Mouse (Mus musculus) midbrain, embryonic 16.5 days (tissue): ENCODE results near the gene Prr22. TPM values are rescaled to one million over a fixed set of nuclear protein-coding genes. Genes with fewer than 3 reads are reported as not detected.
A peak's percentile ranks its signal among the peaks of the same experiment; 100 is the strongest.

Experiments
- ATAC-seq: fragments of 200-750 bp; cut with Nextera tagmentation; 2 replicates; pipeline ENCODE4 v1.8.0; 2017; ENCODE audit warnings: moderate TSS enrichment
- H3K27ac ChIP-seq: fragments of 300-500 bp; sonication (generic); 2 replicates; pipeline ENCODE4 v1.5.1; 2014; ENCODE audit warnings: mild to moderate bottlenecking, low read length, mixed read lengths
- H3K27me3 ChIP-seq: fragments of 300-500 bp; sonication (generic); 2 replicates; pipeline ENCODE4 v1.6.1; 2014; ENCODE audit warnings: low read depth, low read length, mixed read lengths; ENCODE audit not compliant: control insufficient read depth, insufficient read depth
- H3K36me3 ChIP-seq: fragments of 300-500 bp; sonication (generic); 2 replicates; pipeline ENCODE4 v1.6.1; 2014; ENCODE audit warnings: mild to moderate bottlenecking, low read length, moderate library complexity, mixed read lengths; ENCODE audit not compliant: control insufficient read depth, insufficient read depth
- H3K4me1 ChIP-seq: fragments of 300-500 bp; sonication (generic); 2 replicates; pipeline ENCODE4 v1.6.1; 2014; ENCODE audit warnings: mild to moderate bottlenecking, low read length, mixed read lengths; ENCODE audit not compliant: control insufficient read depth, insufficient read depth
- H3K4me2 ChIP-seq: fragments of 300-500 bp; sonication (generic); 2 replicates; pipeline ENCODE4 v1.6.1; 2014; ENCODE audit warnings: mild to moderate bottlenecking, low read length, mixed read lengths
- H3K4me3 ChIP-seq: fragments of 300-500 bp; sonication (generic); 2 replicates; pipeline ENCODE4 v1.5.1; 2014; ENCODE audit warnings: low read depth, mild to moderate bottlenecking, low read length, moderate library complexity, mixed read lengths
- H3K9ac ChIP-seq: fragments of 300-500 bp; sonication (generic); 2 replicates; pipeline ENCODE4 v1.6.1; 2014; ENCODE audit warnings: low read depth, low read length, mixed read lengths
- H3K9me3 ChIP-seq: fragments of 300-500 bp; sonication (generic); replicated peaks from 2 replicates; pipeline ENCODE4 v1.6.1; 2014; ENCODE audit warnings: mild to moderate bottlenecking, low read length, mixed read lengths; ENCODE audit not compliant: control insufficient read depth, poor library complexity, severe bottlenecking
- WGBS: fragments of 180-500 bp; shearing (Covaris S2); extraction: QIAGEN DNeasy Blood & Tissue Kit; methylation state at CpG from one replicate; pipeline ENCODE4 v1.1.7; 2014; 5-methylcytosine and 5-hydroxymethylcytosine counted together
- polyA plus RNA-seq: library from polyadenylated mRNA; unstranded; fragments of >200 nt; fragmentation: Nextera tagmentation; extraction: Ambion mirVana; gene quantifications from 2 replicates; pipeline ENCODE4 v1.2.1, GENCODE M21; 2015

Gene Prr22
- polyA plus RNA-seq, 1 experiment from 2014 or later, result 1.1 TPM

DNA sequence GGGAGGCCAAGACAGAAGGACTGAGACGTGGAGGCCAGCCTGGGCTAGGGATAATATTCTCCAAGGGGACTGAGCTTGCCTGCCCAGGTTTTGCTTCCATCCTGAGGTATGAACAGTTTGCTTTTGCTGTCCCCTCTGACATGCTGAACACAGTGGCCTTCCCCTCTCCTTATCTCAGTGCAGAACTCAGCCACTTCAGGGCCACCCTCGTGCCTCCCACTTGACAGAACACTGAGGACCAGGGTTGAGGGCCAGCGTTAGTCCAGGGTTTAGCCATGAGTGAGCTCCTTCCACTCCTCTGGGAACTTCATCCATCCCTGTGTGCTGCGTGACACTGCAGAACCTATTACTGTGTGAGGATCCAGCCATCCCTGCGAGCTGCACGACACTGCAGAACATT is 19.2 kb downstream of the Prr22 start:
- Histone ChIP-seq H3K27me3 (no peaks in the 10 kb centered on the region), H3K36me3 (no peaks in the 10 kb centered on the region), H3K4me3 (no peak overlapping the region), H3K9me3 (no peaks in the 10 kb centered on the region), H3K9ac (no peak overlapping the region), H3K4me2 (no peak overlapping the region), H3K4me1 (no peaks in the 10 kb centered on the region), H3K27ac (no peak overlapping the region)
- WGBS, result 89% methylated on average over 6 of the region's 6 CpGs
- no peak for ATAC-seq

DNA sequence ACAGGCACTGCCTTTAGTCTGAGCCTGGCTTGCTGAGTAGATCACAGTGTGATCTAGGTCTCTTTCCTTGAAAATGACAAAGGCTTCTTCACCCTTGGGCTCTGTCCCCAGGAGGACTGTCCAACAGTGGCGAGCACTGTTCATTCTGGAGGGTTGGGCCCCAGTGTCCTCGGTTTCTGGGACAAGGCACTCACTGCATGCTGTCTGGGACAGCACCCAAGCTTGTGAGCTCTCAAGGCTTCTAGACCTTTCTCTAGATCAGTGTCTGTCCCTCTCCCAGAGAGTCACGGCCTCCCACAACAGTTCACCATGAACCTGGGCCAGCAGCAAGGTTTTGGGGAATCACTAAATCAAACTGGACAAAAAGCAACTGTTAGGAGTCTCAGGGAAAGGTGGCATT is 22.5 kb downstream of the Prr22 start:
- no peak overlapping the region for H3K27ac ChIP-seq
- no peak overlapping the region for H3K4me3 ChIP-seq
- no peaks in the 10 kb centered on the region for H3K27me3 ChIP-seq
- H3K9me3 ChIP-seq, result no peaks in the 10 kb centered on the region
- H3K36me3 ChIP-seq, result no peaks in the 10 kb centered on the region
- WGBS, result 81% methylated on average over 3 of the region's 3 CpGs
- ATAC-seq, result no peak
- H3K9ac ChIP-seq, result no peak overlapping the region
- H3K4me2 ChIP-seq, result no peak overlapping the region
- H3K4me1 ChIP-seq, result no peaks in the 10 kb centered on the region

DNA sequence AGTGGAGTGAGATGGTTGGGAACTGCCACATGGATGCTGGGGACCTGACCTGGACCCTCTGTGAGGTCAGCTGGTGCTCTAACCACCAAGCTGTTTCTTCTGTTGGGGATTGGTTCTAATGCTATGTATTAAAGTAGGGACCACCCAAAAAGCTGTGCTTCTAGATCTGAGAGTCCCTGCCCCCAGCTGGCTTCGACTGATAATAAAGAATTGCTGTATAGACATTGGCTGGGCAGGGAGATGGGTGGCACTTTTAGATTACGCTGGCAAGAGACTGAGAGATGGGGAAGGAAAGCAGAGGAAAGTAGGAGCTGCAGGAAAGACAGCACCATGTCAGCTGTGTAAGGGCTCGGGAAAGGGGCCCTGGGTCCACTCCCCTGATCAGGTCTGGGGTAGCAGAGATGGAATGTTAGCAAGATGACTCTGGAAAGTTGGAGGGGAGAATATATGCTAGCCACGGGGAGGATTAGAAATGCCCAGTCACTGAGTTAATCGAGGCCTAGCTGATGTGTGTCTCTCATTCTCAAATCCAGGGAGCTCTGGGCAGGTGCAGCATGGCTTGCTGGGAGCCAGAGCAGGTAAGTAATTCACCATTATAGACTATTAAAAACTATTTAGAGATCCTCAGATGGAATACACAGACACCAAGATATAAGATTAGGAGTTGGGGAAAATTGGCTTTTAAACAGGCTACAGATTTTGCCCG is 23.7 kb downstream of the Prr22 start:
- 67% methylated on average over 6 of the region's 6 CpGs for WGBS
- no peak for ATAC-seq
- Histone ChIP-seq H3K27me3 (no peaks in the 10 kb centered on the region), H3K4me1 (no peaks in the 10 kb centered on the region), H3K27ac (no peak overlapping the region), H3K36me3 (no peaks in the 10 kb centered on the region), H3K4me3 (no peak overlapping the region), H3K9ac (no peak overlapping the region), H3K4me2 (no peak overlapping the region), H3K9me3 (no peaks in the 10 kb centered on the region)

DNA sequence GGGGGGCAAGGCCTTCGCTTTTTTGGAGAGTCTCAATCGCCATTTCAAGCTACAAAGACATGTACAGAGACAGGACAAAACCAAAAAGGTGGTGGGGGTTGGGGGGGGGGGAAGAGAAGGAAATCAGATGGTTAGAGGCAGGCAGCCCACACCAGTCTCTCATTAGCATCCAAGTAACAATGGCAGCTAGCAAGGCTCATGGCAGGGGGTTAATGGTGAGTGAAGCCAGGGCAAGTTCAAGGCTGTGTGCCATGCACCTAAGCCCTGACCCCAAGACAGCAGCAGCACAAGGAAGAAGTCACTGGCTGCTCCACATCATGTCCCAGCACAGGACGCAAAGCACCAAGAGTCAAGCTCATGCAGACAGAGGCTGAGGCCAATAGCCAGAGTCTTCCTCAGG is 29.2 kb downstream of the Prr22 start:
- Histone ChIP-seq H3K4me3 (no peak overlapping the region), H3K4me2 (no peak overlapping the region), H3K4me1 (no peaks in the 10 kb centered on the region), H3K9me3 (no peaks in the 10 kb centered on the region), H3K36me3 (no peaks in the 10 kb centered on the region), H3K27ac (no peak overlapping the region), H3K27me3 (no peaks in the 10 kb centered on the region), H3K9ac (no peak overlapping the region)
- no peak for ATAC-seq
- WGBS, result 74% methylated on average over 3 of the region's 3 CpGs

DNA sequence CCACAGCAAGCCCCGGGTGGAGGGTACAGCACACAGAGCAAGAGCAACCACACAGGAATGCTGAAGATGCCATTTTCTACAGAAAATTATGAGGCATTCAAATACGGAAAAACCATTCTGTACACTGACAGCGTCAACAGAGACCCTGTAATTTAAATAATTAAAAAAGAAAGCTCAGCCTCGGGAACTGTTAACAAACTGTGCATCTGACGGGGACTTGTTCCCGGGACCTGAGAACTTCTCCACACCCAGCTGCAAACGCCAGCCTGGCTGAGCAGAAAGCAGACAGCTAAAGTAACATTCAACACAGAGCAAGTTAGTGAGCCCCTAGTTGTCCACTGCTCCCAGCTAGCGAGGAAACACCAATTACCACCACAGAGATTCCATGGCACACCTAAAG is 32.0 kb downstream of the Prr22 start:
- 83% methylated on average over 8 of the region's 8 CpGs for WGBS
- Histone ChIP-seq H3K4me2 (no peak overlapping the region), H3K27me3 (no peaks in the 10 kb centered on the region), H3K4me3 (no peak overlapping the region), H3K27ac (no peak overlapping the region), H3K36me3 (no peaks in the 10 kb centered on the region), H3K9me3 (no peaks in the 10 kb centered on the region), H3K9ac (no peak overlapping the region), H3K4me1 (no peaks in the 10 kb centered on the region)
- no peak for ATAC-seq

DNA sequence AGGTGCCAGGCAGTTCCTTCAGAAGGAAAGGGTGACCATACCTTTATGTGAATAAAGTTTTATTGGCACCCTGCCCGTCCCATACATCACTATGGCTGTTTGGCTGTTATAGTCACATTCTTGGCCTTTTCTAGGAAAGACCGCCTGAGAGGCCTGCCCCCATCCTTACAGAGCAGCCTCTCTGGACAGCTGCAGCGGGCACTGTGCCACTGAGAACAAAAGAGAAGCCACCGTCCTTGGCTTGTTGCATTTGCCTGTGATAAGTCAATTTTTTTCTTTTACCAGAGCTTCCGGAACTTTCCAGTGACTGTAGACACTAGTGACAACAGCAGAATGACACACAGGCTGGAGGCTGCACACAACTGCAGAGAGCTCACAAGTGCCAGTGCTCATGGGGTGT is 34.9 kb downstream of the Prr22 start:
- no peak overlapping the region for H3K27ac ChIP-seq
- ATAC-seq, result no peak
- H3K9me3 ChIP-seq, result no peaks in the 10 kb centered on the region
- no peak overlapping the region for H3K9ac ChIP-seq
- no peaks in the 10 kb centered on the region for H3K27me3 ChIP-seq
- H3K36me3 ChIP-seq, result no peaks in the 10 kb centered on the region
- H3K4me3 ChIP-seq, result no peak overlapping the region
- no peak overlapping the region for H3K4me2 ChIP-seq
- H3K4me1 ChIP-seq, result peaks cover 5% of the 10 kb centered on the region; the same call in 1 of the 2 replicates
- WGBS, result 72% methylated on average over 5 of the region's 5 CpGs

DNA sequence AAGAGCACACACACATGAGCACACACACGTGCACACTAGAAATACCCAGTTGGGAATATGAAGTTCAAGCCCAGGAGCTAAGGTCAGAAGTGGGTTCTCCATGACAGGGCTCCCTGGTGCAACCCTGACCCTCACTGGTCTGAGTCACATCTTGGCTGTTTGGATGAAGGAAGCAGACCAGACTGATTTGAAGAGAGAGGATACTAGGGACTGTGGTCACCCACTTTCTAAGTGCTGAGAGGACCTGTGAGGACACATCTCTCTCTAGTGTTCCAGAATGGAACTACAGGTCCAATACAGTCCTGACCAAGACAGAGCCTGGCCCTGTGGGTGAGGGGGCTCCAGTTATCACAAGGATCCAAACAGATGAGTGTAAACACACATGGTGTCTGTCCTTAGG is 35.7 kb downstream of the Prr22 start:
- Histone ChIP-seq H3K4me2 (no peak overlapping the region), H3K4me3 (no peak overlapping the region), H3K36me3 (no peaks in the 10 kb centered on the region), H3K4me1 (peaks cover 13% of the 10 kb centered on the region), H3K27me3 (no peaks in the 10 kb centered on the region), H3K9me3 (no peaks in the 10 kb centered on the region), H3K27ac (no peak overlapping the region), H3K9ac (no peak overlapping the region)
- ATAC-seq, result no peak
- WGBS, result 94% methylated on average over 1 of the region's 1 CpGs

DNA sequence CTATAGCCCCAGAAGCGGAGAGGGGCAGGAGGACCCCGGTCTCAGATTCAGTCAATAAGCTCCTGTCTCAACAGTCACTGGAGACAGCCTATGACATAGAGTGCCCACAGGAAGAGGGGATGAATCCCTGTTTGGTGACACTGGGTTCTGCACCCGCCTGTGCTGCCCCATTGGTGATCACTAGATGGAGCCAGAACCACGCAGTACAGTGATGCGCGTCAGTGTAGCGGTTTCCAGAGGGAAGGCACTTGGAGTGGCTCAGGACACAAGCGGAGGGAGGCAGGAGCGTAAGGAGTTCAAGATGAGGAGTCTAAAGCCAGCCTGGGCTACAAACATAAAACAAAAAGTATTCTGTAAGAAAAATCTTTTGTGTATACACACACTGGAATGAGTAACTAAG is 38.5 kb downstream of the Prr22 start:
- Histone ChIP-seq H3K4me2 (no peak overlapping the region), H3K27me3 (no peaks in the 10 kb centered on the region), H3K27ac (no peak overlapping the region), H3K4me3 (no peak overlapping the region), H3K9me3 (no peaks in the 10 kb centered on the region), H3K9ac (no peak overlapping the region), H3K4me1 (peaks cover 15% of the 10 kb centered on the region), H3K36me3 (no peaks in the 10 kb centered on the region)
- peak; percentile 86 for ATAC-seq
- 5% methylated on average over 9 of the region's 9 CpGs for WGBS

DNA sequence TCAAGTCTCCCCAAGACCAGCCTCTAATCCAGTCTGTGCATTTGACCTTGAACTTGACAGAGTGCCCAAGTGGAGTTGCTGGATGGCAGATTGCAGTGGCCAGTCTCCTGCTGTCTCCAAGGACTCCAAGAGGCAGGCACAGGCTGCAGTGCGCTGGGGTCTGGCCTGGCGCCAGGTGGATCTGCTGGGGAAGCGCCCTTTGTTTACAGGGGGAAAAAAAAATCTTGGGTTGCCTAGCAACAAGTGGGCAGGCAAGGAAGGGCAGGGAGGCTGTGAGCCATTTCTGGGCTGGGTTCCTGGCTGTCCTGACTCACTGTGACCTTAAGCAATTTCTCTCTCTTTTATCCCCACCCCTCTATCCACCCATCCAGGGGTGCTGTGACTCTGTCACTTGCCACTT is 40.2 kb downstream of the Prr22 start:
- H3K36me3 ChIP-seq, result no peaks in the 10 kb centered on the region
- peak overlapping the region; percentile 71 for H3K27ac ChIP-seq
- H3K9me3 ChIP-seq, result no peaks in the 10 kb centered on the region
- 9% methylated on average over 3 of the region's 3 CpGs for WGBS
- H3K4me2 ChIP-seq, result no peak overlapping the region
- H3K4me1 ChIP-seq, result peaks cover 30% of the 10 kb centered on the region
- peak; percentile 27 for ATAC-seq
- no peak overlapping the region for H3K4me3 ChIP-seq
- H3K27me3 ChIP-seq, result no peaks in the 10 kb centered on the region
- H3K9ac ChIP-seq, result 0 out of 2 replicates have a peak overlapping the region, but pooled peaks have one; percentile 15
